Mouse (Mus musculus): ENCODE data around the gene Dolk. TPM values are rescaled to one million over a fixed set of nuclear protein-coding genes. Genes with fewer than 3 reads are reported as not detected.

Gene Dolk
- total RNA-seq, 2 experiments from 2014 or later: 22.4 to 24.7 TPM

Other genes starting within 250 kb of the Dolk start
- gene Wdr34, start 237.5 kb downstream of the Dolk start, total RNA-seq (2021): 1 to 10 TPM; 6.4 to 8.2 TPM
- 100 to 1,000 TPM in 1 of 2 experiments, 10 to 100 TPM in 1; 87.1 to 103 TPM for gene Set, start 229.0 kb downstream of the Dolk start, total RNA-seq (2021)
- 10 to 100 TPM in 1 of 2 experiments, 1 to 10 TPM in 1; 8.3 to 11.5 TPM for gene Pkn3, start 208.7 kb downstream of the Dolk start, total RNA-seq (2021)
- 1 to 10 TPM; 4.1 to 4.7 TPM for gene Zdhhc12, start 192.7 kb downstream of the Dolk start, total RNA-seq (2021)
- 10 to 100 TPM; 24.3 to 27.3 TPM for gene Zer1, start 161.7 kb downstream of the Dolk start, total RNA-seq (2021)
- 10 to 100 TPM; 17.5 to 18.0 TPM for gene Tbc1d13, start 152.6 kb downstream of the Dolk start, total RNA-seq (2021)
- 10 to 100 TPM; 91.8 to 92.4 TPM for gene Endog, start 114.8 kb downstream of the Dolk start, total RNA-seq (2021)
- gene Spout1, start 107.9 kb downstream of the Dolk start, total RNA-seq (2021): 1 to 10 TPM; 5.8 to 6.0 TPM
- gene Kyat1, start 80.5 kb downstream of the Dolk start, total RNA-seq (2021): 10 to 100 TPM; 40.9 to 42.8 TPM
- gene Lrrc8a, start 48.6 kb downstream of the Dolk start, total RNA-seq (2021): 10 to 100 TPM; 56.7 to 67.8 TPM
- gene Gm28035, start 45.8 kb downstream of the Dolk start, total RNA-seq (2021): 1 to 10 TPM; 4.5 to 5.5 TPM
- 100 to 1,000 TPM in 1 of 2 experiments, 10 to 100 TPM in 1; 96.9 to 120 TPM for gene Phyhd1, start 20.1 kb downstream of the Dolk start, total RNA-seq (2021)
- 1 to 10 TPM in 1 of 2 experiments, under 1 TPM in 1; 0.92 to 3.1 TPM for gene Gm28038, start 5.3 kb downstream of the Dolk start, total RNA-seq (2021)
- 10 to 100 TPM; 17.0 to 20.5 TPM for gene Nup188, start 63 bp upstream of the Dolk start, total RNA-seq (2021)
- 10 to 100 TPM; 41.9 to 43.1 TPM for gene Sh3glb2, start 73.0 kb upstream of the Dolk start, total RNA-seq (2021)
- 10 to 100 TPM; 62.9 to 69.4 TPM for gene Miga2, start 77.9 kb upstream of the Dolk start, total RNA-seq (2021)
- gene Dolpp1, start 105.9 kb upstream of the Dolk start, total RNA-seq (2021): 1 to 10 TPM; 7.6 to 8.8 TPM
- gene Crat, start 129.5 kb upstream of the Dolk start, total RNA-seq (2021): 100 to 1,000 TPM; 496 to 534 TPM
- gene Ptpa, start 129.7 kb upstream of the Dolk start, total RNA-seq (2021): 10 to 100 TPM; 82.9 to 85.1 TPM
- 1 to 10 TPM; 4.6 to 5.6 TPM for gene Ier5l, start 187.9 kb upstream of the Dolk start, total RNA-seq (2021)